Mouse (Mus musculus) limb, embryonic 11.5 days (tissue): Measurements from ENCODE around the gene Insm2. TPM values are rescaled to one million over a fixed set of nuclear protein-coding genes. Genes with fewer than 3 reads are reported as not detected.

ENCODE experiments used
- ATAC-seq: fragments of 200-750 bp; cut with Nextera tagmentation; 2 replicates; pipeline ENCODE4 v1.8.0; 2017; ENCODE audit warnings: low read depth; ENCODE audit not compliant: insufficient number of reproducible peaks, low FRiP score, low TSS enrichment
- DNase-seq: peaks from one replicate; pipeline ENCODE4 v3.0.0-alpha.2; 2015; ENCODE audit warnings: low spot score
- H3K27ac ChIP-seq: fragments of 300-500 bp; sonication (generic); replicated peaks from 2 replicates; pipeline ENCODE4 v1.5.1; 2014; ENCODE audit warnings: low read depth, mild to moderate bottlenecking, low read length
- H3K27me3 ChIP-seq: fragments of 300-500 bp; sonication (generic); 2 replicates; pipeline ENCODE4 v1.6.1; 2014; ENCODE audit warnings: mild to moderate bottlenecking, low read length, mixed read lengths; ENCODE audit not compliant: control insufficient read depth, insufficient read depth
- H3K36me3 ChIP-seq: fragments of 300-500 bp; sonication (generic); 2 replicates; pipeline ENCODE4 v1.6.1; 2014; ENCODE audit warnings: mild to moderate bottlenecking, low read length, moderate library complexity, mixed read lengths; ENCODE audit not compliant: control insufficient read depth, insufficient read depth
- H3K4me1 ChIP-seq: fragments of 300-500 bp; sonication (generic); 2 replicates; pipeline ENCODE4 v1.6.1; 2014; ENCODE audit warnings: low read length, mixed read lengths; ENCODE audit not compliant: control insufficient read depth, insufficient read depth
- H3K4me2 ChIP-seq: fragments of 300-500 bp; sonication (generic); 2 replicates; pipeline ENCODE4 v1.6.1; 2014; ENCODE audit warnings: low read depth, mild to moderate bottlenecking, moderate library complexity; ENCODE audit not compliant: severe bottlenecking
- H3K4me3 ChIP-seq: fragments of 300-500 bp; sonication (generic); 2 replicates; pipeline ENCODE4 v1.5.1; 2014; ENCODE audit warnings: low read depth, low read length
- H3K9ac ChIP-seq: fragments of 300-500 bp; sonication (generic); 2 replicates; pipeline ENCODE4 v1.6.1; 2014; ENCODE audit warnings: mild to moderate bottlenecking, low read length
- H3K9me3 ChIP-seq: fragments of 300-500 bp; sonication (generic); 2 replicates; pipeline ENCODE4 v1.6.1; 2016; ENCODE audit warnings: low read length; ENCODE audit not compliant: control insufficient read depth
- WGBS: fragments of 180-500 bp; shearing (Covaris S2); extraction: QIAGEN DNeasy Blood & Tissue Kit; methylation state at CpG from one replicate; pipeline ENCODE4 v1.1.7; 2014; 5-methylcytosine and 5-hydroxymethylcytosine counted together
- polyA plus RNA-seq: library from polyadenylated mRNA; unstranded; fragments of >200 nt; fragmentation: Nextera tagmentation; extraction: Ambion mirVana; gene quantifications from 2 replicates; pipeline ENCODE4 v1.2.1, GENCODE M21; 2014

Gene Insm2
- polyA plus RNA-seq, 1 experiment from 2014 or later: 0.07 TPM

DNA sequence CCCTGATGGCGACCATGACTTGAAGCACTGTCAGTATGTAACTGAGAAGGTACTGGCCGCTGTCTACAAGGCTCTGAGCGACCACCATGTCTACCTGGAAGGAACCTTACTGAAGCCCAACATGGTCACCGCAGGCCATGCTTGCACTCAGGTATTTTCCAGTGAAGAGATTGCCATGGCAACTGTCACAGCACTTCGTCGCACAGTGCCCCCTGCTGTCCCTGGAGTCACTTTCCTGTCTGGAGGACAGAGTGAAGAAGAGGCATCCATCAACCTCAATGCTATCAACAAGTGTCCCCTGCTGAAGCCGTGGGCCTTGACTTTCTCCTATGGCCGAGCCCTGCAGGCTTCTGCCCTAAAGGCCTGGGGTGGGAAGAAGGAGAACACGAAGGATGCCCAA, 33.4 kb upstream of the Insm2 start:
- no peaks in the 10 kb centered on the region for H3K9me3 ChIP-seq
- no peak for ATAC-seq

DNA sequence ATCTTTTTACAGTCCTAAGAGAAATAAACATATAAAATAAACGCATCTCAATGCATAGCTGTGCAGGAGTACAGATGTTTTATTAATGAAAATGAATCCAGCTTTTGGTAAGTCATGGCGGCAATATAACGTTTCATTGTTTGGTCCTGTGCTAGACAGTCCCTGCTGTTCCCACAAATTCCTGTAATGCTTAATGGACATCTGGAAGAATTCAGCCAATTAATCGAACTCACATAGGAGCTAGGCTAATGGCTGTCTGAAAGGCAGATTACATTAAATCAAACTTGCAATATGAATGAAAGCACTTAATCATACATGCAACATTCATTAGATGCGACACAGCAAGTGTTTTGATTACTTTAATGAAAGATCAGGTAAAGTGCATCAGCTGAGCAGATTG, 32.4 kb upstream of the Insm2 start:
- Histone ChIP-seq H3K9me3 (no peaks in the 10 kb centered on the region), H3K36me3 (no peaks in the 10 kb centered on the region), H3K27me3 (no peaks in the 10 kb centered on the region), H3K9ac (no peak overlapping the region), H3K4me3 (no peak overlapping the region), H3K4me2 (no peak overlapping the region), H3K27ac (no peak overlapping the region), H3K4me1 (no peaks in the 10 kb centered on the region)
- no peak for DNase-seq
- 66% methylated on average over 5 of the region's 5 CpGs for WGBS
- ATAC-seq: no peak

More for the DNA sequence above, 33.4 kb upstream of the Insm2 start:
- no peak for DNase-seq
- WGBS: 77% methylated on average over 9 of the region's 9 CpGs
- Histone ChIP-seq H3K36me3 (no peaks in the 10 kb centered on the region), H3K27ac (no peak overlapping the region), H3K27me3 (no peaks in the 10 kb centered on the region), H3K4me2 (no peak overlapping the region), H3K9ac (no peak overlapping the region), H3K4me3 (no peak overlapping the region), H3K4me1 (no peaks in the 10 kb centered on the region)

DNA sequence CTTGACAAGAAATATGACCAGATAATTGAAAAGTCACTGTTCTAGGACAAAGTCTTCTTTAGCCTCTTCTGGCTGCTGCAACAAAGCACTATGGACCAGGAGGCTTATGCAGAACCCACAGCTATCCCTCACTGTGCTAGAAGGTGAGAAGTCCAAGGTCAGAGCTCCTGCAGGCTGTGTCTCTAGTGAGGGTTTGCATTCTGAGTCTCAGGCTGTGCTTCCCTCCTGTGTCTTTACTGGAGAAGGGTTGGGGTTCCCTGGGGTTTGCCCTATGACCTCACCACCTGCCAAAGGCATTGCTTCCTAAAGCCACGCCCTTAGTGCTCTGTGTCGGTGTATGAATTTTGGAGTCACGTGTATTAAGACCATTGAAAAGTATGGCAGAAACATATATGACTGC, 30.8 kb upstream of the Insm2 start:
- 86% methylated on average over 3 of the region's 3 CpGs for WGBS
- Histone ChIP-seq H3K36me3 (no peaks in the 10 kb centered on the region), H3K9ac (no peak overlapping the region), H3K4me3 (no peak overlapping the region), H3K27ac (no peak overlapping the region), H3K9me3 (no peaks in the 10 kb centered on the region), H3K4me2 (no peak overlapping the region), H3K27me3 (no peaks in the 10 kb centered on the region), H3K4me1 (no peaks in the 10 kb centered on the region)
- no peak for DNase-seq
- no peak for ATAC-seq

DNA sequence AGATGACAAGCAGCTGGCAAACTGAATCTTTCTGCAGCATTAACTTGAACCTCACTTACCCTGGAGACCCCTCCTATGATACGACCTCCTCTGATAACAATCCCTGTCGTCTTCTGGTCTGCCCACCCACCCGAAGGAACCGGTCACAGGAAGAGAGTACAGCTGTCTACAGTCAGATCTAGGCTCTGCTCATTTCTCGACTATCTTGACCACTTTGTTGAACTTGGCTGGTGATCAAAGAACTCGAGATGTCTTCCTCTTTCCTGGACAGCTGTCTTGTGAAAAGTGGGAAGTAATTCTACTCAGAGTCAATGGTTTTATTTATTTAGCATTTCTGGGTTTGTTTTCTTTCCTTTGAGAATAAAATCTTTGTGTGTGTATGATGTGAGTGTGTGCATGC, 29.6 kb upstream of the Insm2 start:
- Histone ChIP-seq H3K9me3 (no peaks in the 10 kb centered on the region), H3K9ac (no peak overlapping the region), H3K4me2 (no peak overlapping the region), H3K27me3 (no peaks in the 10 kb centered on the region), H3K27ac (no peak overlapping the region), H3K4me1 (no peaks in the 10 kb centered on the region), H3K4me3 (no peak overlapping the region), H3K36me3 (no peaks in the 10 kb centered on the region)
- ATAC-seq: no peak
- DNase-seq: no peak
- 84% methylated on average over 6 of the region's 6 CpGs for WGBS

DNA sequence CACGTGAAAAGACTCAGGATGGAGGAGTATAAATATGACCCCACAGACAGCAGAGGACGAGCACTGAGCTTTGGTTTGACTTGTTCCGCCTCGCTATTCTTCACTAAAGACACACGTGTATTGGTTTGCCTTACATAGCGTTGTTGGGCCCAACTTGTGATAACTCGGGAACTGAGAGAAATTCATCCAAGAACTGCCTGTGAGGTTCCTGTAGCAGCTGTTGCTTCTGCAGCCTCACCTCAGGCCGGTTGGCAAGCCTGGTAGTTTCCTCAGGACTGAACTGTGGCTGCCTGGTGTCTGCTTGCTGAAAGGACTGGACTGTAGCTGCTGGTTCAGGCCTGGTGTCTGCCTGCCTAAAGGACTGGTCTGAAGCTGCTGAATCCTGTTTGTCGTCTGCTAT, 28.6 kb upstream of the Insm2 start:
- no peak overlapping the region for H3K27ac ChIP-seq
- DNase-seq: no peak
- WGBS: 86% methylated on average over 9 of the region's 9 CpGs
- no peaks in the 10 kb centered on the region for H3K9me3 ChIP-seq
- no peaks in the 10 kb centered on the region for H3K4me1 ChIP-seq
- no peaks in the 10 kb centered on the region for H3K36me3 ChIP-seq
- no peak overlapping the region for H3K4me2 ChIP-seq
- H3K4me3 ChIP-seq: no peak overlapping the region
- no peak overlapping the region for H3K9ac ChIP-seq
- ATAC-seq: no peak
- no peaks in the 10 kb centered on the region for H3K27me3 ChIP-seq

DNA sequence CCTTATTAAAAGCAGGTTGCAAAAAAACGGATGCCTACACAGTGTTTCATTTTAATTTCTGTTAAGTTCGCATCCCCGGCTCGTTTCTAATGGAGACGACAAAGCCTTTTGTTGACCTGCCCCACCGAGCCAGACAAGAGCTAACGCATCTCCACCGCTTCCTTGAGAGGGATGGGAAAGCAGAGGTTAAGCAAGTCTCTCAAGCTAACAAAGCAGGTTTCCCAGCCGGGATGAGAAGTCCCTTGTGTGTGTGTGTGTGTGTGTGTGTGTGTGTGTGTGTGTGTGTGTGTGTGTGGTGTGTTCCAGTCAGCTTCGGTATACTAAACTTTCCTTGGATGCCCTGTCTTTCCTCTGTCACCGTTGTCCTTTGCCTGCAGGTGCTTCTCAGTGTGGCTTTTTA, 28.0 kb upstream of the Insm2 start:
- ATAC-seq (no peak), DNase-seq (no peak)
- no peak overlapping the region for H3K4me3 ChIP-seq
- WGBS: 86% methylated on average over 11 of the region's 11 CpGs
- H3K27ac ChIP-seq: no peak overlapping the region
- no peaks in the 10 kb centered on the region for H3K9me3 ChIP-seq
- no peak overlapping the region for H3K9ac ChIP-seq
- H3K36me3 ChIP-seq: no peaks in the 10 kb centered on the region
- H3K27me3 ChIP-seq: no peaks in the 10 kb centered on the region
- H3K4me1 ChIP-seq: no peaks in the 10 kb centered on the region
- H3K4me2 ChIP-seq: no peak overlapping the region

DNA sequence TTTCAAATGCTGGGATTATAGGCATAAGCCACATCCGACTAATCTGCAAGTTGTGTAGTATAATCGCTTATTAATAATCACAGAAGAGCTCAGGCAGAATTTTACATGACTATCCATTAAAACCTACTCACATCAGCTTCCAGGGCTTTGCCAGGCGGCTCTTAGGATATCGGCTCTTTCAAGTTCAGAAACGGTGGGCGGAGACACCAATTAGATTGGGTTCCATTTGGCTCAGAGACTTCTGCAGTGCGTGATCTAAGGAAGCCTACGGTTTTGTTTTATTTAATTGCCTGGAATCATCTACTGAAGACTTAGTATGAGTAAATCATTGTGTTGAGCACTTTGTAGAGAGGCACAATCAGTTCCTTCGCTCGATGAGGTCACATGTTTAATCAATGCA, 27.6 kb upstream of the Insm2 start:
- Histone ChIP-seq H3K4me1 (no peaks in the 10 kb centered on the region), H3K27ac (no peak overlapping the region), H3K4me3 (no peak overlapping the region), H3K9ac (no peak overlapping the region), H3K4me2 (no peak overlapping the region), H3K9me3 (no peaks in the 10 kb centered on the region), H3K27me3 (no peaks in the 10 kb centered on the region), H3K36me3 (no peaks in the 10 kb centered on the region)
- ATAC-seq (no peak), DNase-seq (no peak)
- 80% methylated on average over 10 of the region's 10 CpGs for WGBS

DNA sequence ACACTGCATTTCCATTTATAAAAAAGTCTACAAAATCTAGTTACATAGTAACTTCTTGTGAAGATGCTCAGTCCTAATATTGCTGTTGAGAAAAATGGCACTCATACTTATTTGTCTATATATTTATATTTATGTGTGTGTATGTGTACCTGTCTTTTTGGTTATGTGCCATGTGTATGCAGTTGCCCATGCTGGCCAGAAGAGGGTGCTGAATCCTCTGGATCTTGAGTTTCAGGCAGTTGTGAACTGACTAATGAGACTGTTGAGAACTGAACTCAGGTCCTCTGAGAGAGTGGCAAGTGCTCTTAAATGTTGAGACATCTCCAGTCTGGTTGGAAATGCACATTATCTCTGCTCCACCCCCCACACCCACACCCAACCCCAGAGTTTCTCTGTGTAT, 26.1 kb upstream of the Insm2 start:
- ATAC-seq: no peak
- no peak overlapping the region for H3K4me2 ChIP-seq
- DNase-seq: no peak
- H3K4me1 ChIP-seq: no peaks in the 10 kb centered on the region
- no peak overlapping the region for H3K9ac ChIP-seq
- no peak overlapping the region for H3K27ac ChIP-seq
- H3K4me3 ChIP-seq: no peak overlapping the region
- H3K36me3 ChIP-seq: no peaks in the 10 kb centered on the region
- no peaks in the 10 kb centered on the region for H3K27me3 ChIP-seq
- no peaks in the 10 kb centered on the region for H3K9me3 ChIP-seq

DNA sequence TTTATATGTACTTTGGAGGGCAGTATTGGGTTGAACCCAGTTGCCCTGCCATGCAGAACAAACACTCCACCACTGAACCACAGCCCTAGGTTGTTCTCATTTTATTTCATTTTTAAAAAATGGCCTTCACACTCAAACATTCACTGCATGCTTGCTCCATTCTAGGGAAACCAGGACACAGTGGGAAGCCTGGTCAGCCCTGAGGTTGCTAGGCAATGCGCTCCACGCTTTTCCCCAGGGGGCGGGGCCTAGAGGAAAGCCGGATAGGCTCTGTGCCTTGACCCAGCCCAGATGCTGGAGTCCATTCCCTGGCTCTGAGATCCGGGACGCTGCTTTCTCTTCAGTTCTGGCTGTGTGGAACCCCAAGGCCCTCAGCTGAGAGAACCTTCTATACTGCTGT, 25.4 kb upstream of the Insm2 start:
- peak; percentile 57 for DNase-seq
- Histone ChIP-seq H3K4me2 (no peak overlapping the region), H3K4me3 (no peak overlapping the region), H3K36me3 (no peaks in the 10 kb centered on the region), H3K27ac (no peak overlapping the region), H3K27me3 (no peaks in the 10 kb centered on the region), H3K9ac (no peak overlapping the region), H3K4me1 (no peaks in the 10 kb centered on the region), H3K9me3 (no peaks in the 10 kb centered on the region)
- 2% methylated on average over 6 of the region's 6 CpGs for WGBS
- ATAC-seq: 0 out of 2 replicates have a peak, but pooled peaks have one; percentile 60
